Mouse (Mus musculus): ENCODE results near the gene Ldlrad3. TPM values are rescaled to one million over a fixed set of nuclear protein-coding genes. Genes with fewer than 3 reads are reported as not detected.

Ldlrad3 gene
- total RNA-seq, 2 experiments from 2014 or later = 9.6 to 10.6 TPM

GRCm38 (mm10) chr2:101961391-101961790 lies 224.8 kb downstream of the Ldlrad3 start:
- DNase-seq (ENCODE audit: low spot score in 2 of 2) = no peak

GRCm38 (mm10) chr2:101960658-101961057 lies 225.5 kb downstream of the Ldlrad3 start:
- intact Hi-C loops (cut with DNase I) = no loop called here
- peak; percentile 41 for DNase-seq (ENCODE audit: low spot score in 2 of 2)

More at GRCm38 (mm10) chr2:101961391-101961790, 224.8 kb downstream of the Ldlrad3 start:
- intact Hi-C loops (cut with DNase I) = no loop called here

DNA sequence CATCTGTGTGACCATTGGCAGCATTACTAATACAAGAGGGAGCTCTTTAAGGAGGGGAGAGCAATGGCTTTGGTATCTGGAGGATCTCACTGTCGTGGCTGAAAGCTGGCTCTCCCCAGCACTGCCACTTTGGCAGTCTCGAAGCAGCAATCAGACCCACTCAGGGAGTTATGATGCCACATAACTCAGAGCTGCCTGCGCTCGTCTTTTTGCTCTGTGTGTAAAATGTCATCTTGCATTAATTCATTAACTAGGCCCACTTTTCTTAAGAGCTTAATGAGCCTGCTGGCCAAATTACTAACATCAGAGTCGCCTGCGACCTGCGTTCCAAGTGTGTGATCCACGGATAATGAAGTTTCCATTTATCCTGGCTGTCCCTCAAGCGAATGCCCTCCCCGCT lies 230.1 kb downstream of the Ldlrad3 start:
- DNase-seq (ENCODE audit: low spot score in 2 of 2) = no peak
- intact Hi-C loops (cut with DNase I) = no loop called here

DNA sequence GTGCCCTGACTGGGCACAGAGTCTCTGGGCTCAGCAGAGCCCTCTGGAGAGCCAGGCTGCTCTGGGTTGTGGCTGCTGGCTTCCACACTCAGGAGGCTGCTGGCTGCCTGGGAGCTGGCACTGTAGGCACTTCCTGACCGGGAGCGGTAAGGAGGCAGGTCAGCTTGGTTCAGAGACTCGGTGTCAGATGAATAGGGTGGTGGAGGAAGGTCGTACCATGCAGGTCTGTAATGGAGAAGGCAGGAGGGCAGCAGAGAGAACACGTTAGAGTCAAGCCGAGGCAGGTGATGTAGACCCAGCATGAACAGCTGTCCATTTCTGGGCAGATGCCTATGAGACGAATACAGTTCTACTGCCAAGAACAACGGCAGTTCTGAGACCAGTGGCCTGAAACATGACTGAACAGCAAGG lies 233.2 kb downstream of the Ldlrad3 start:
- no peak for DNase-seq (ENCODE audit: low spot score in 2 of 2)
- intact Hi-C loops (cut with DNase I) = no loop called here

DNA sequence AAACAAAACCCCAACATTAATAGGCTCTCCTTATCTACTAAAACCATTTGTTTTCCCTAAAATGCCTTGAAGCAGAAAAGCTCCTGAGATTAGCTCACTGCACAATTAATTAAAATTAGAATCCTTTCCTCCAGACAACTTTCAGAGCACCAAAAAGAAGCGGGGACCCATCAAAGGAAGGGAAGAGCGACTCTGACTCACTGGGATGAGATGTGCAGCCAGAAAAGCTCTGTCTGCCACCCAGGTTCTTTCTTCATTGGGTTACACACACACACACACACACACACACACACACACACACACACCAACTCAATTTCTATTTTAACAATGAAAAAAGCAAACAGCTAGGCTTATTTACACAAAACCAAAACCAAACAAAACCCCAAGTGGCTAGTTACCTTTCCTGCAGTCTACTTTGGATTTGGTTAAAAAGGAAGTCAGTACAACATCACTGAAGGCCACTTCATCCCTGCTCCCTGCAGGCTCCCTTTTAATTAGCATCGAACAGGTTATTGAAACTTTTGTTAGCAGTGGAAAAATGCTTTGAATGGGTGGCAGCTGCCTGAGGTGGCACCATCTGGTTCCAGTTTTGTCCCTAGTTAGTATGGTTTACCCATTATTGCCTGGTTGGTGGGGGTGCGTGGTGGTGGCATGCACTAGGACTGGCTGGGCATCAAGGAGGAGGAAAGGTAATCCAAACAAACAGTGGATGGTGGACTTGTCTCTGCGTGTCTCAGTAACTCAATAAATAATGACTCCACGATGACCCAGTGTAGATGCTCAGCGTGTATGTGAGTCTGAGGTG lies 235.3 kb downstream of the Ldlrad3 start:
- intact Hi-C loops (cut with DNase I) = no loop called here
- DNase-seq (ENCODE audit: low spot score in 2 of 2) = no peak

DNA sequence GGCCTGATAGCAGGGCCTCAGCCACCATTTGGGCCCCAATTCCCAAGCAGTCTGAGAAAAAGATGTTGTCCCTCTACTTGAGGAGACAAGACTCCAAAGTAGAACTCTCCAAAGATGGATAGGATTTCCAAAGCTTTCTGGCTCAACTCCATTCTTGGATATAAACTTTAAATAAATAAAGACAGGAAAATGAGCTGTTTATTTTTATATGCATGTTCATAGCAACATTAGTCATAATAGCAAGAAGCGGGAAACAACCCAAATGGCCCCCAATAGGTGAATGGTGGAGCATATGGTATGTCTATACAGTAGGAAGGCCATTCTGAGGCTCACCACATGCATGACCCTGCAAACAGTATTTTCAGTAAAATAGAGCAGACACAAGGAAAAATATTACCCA lies 251.2 kb downstream of the Ldlrad3 start:
- intact Hi-C loops (cut with DNase I) = no loop called here
- no peak for DNase-seq (ENCODE audit: low spot score in 2 of 2)

DNA sequence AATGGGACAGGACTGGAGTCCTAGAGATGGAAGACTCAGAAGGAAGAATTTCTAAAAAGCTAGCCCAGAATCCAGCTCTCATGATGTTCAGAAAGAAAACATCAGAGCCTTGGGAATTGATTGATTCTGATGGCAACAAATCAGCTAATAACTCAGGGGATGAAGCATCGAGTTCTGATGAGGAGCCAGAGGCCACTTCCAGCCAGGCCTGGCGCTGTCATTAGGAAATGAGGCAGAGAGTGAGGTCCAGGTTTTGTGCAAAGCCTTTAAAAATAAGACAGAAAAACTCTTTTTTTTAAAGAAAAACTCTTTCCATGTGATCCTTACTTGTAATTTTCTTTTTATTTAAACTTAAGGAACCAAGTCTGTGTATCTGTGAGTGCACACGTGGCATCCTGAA lies 252.9 kb downstream of the Ldlrad3 start:
- DNase-seq (ENCODE audit: low spot score in 2 of 2) = no peak
- intact Hi-C loops (cut with DNase I) = no loop called here

DNA sequence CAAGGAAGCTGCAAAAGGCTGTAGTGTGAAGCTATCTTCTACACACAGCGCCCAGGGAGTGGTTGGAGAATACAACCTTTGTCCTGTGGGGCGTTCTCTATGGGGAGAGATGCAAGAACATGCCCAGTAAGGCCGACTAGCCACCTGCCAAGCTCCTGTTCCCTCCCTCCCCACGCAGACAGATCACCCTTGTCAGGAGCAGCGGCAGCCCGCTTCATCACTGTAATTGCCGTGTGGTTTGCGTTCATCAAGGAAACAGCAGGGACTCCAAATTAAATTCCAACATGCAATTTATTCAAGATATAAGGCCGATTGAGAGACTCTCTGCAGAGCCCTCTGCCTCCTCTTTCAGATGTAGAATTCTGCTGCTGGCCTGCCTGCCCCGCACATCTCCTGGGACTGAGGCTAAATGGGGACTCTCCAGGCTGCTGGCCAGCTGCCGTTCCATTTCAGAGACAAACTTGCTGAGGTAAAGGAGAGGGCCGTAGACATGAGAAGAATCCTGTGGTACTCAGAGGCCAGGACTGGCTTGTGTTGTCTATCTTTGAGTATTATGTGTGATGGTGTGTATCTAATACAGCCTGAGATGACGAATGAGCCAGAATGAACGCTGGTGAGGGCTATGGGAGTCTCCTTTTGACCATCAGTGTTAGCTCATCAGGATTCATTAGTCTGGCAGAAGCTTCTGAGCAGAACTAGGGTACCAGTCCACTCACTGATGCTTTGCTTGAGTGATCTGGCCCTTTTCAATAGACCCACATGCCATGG lies 253.8 kb downstream of the Ldlrad3 start:
- DNase-seq (ENCODE audit: low spot score in 2 of 2) = no peak
- intact Hi-C loops (cut with DNase I) = no loop called here

DNA sequence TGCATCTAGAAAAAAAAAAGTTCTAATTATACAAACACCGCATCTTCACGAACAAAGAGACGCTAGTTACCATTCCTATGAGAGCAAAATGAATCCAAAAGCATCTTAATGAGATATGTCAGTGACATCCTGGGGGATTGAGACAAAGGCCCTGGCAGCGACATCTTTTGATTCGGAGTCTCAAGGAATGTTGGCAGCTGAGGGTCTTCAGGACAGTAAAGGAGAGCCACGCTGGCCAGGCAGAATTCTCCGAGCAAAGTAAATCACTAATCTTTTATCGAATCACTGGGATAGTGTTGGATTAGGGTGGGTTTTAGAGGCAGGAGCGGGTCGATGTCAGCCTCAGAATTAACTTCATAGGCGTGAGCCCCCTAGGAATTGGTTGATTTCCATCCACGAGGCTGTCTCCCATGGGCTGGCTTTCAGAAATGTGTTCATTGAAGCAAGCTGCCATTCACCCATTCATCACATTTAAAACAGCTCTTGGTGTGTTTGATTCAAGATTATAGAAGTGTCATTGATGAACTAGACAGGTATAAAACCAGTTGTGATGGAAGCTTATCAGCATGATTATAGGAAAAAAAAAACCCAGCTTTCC lies 260.5 kb downstream of the Ldlrad3 start:
- DNase-seq (ENCODE audit: low spot score in 2 of 2) = no peak
- intact Hi-C loops (cut with DNase I) = no loop called here

DNA sequence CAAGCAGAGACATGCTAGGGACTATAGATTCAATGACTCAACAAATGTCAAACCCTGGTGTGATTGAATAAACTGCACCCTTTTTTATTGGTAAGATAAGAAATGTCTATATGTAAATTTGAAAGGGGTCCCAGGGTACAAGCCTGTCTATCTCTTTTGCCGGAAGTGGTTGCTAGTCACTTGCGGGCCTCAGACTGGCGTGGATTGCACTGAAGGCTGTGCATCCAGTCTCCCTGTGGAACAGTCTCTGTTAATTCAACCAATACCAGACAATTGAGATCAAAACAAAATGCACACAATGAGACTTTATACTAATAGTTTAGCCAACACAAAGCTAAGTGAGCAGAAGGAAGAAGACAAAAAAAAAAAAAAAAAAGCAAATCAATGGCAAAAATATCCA lies 261.0 kb downstream of the Ldlrad3 start:
- intact Hi-C loops (cut with DNase I) = no loop called here
- no peak for DNase-seq (ENCODE audit: low spot score in 2 of 2)

GRCm38 (mm10) chr2:101923181-101923580 lies 263.0 kb downstream of the Ldlrad3 start:
- DNase-seq (ENCODE audit: low spot score in 2 of 2) = no peak
- intact Hi-C loops (cut with DNase I) = loop anchor here (5.0 kb wide), 1 partner anchor 79 kb away; no protein-coding TSS in a partner anchor

DNA sequence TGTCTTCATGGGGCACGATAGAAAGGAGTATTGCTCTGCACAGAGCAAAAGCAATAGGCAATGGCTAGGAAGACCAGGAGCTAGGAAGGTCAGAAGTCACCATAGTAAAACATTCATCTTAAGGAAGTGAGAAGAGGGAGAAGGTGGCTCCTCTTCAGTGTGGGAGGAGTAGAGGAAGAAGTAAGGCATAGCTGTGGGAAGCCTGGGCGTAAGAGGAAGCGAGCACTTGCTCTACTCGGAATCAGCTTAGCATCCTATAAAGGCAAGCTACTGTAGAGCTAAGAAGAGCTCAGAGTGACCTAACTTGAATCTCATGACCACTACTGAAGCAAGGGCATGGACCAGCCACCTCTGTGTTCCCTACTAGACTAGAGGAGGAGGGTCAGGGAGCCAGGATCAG lies 263.9 kb downstream of the Ldlrad3 start:
- intact Hi-C loops (cut with DNase I) = loop anchor here (5.0 kb wide), 1 partner anchor 80 kb away; no protein-coding TSS in a partner anchor
- no peak for DNase-seq (ENCODE audit: low spot score in 2 of 2)

DNA sequence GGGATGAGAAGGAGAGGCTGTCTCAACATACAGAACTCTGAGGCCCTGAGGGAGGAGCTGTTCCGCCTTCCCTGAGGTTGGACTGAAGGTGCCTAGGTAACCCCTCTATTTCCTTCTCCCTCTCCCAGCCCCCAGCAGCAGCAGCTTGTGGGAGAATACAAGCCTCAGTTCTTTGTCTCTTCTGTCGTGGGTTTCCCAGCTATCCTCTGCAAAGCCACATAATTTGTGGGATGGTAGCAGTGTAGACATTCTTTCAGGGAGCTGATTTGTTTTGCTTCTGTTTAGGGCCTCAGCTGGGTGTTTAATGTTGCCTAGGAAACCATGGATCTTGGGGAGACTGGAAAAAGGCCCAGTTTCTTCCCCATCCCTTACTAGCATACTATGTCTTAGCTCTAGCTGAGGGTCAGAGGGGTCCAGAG lies 266.0 kb downstream of the Ldlrad3 start:
- intact Hi-C loops (cut with DNase I) = loop anchor here (5.0 kb wide), 1 partner anchor 82 kb away; no protein-coding TSS in a partner anchor
- no peak for DNase-seq (ENCODE audit: low spot score in 2 of 2)

DNA sequence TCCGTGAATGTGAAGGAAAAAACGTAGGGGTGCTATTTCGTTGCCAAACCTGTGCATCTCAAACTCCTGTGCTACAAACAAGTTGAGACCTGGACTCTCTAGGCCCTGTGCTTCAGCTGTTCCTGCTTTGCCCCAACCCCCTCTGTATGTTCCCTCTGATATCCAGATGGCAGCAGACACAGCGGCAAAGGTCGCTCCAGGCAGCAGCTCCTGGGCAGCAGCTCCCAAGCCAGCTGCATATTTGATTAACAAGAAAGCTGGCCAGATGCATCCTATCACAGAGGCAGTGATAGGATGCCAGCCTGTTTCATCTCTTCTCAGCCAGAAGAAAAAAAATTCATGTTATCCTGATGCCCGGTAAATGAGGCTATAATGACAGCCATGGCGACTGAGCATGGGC lies 267.7 kb downstream of the Ldlrad3 start:
- intact Hi-C loops (cut with DNase I) = no loop called here
- DNase-seq (ENCODE audit: low spot score in 2 of 2) = no peak

GRCm38 (mm10) chr2:101909326-101910080 lies 276.7 kb downstream of the Ldlrad3 start:
- no peak for DNase-seq (ENCODE audit: low spot score in 2 of 2)
- intact Hi-C loops (cut with DNase I) = loop anchor here (5.0 kb wide), 4 partner anchors 93 to 543 kb away; partner anchors contain the start of gene Fjx1

DNA sequence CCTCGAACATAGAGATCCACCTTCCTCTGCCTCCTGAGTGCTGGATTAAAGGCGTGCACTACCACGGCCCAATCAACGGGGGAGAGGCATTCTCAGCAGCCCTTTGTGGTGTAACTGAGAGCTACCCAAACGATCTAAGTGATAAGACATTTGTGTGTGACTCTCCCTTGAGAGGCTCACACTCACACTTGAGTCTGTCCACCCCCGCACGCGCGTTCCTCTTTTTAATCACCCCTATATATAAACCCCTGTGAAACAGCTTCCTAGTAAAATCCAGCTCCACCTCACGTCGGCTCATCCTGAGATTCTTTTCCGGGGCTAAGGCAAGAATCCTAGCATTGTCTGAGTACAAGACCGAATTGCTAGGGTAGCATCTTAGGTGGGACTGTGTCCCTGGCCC lies 277.4 kb downstream of the Ldlrad3 start:
- DNase-seq (ENCODE audit: low spot score in 2 of 2) = peak; percentile 46 to 50
- intact Hi-C loops (cut with DNase I) = loop anchor here (5.0 kb wide), 4 partner anchors 94 to 544 kb away; partner anchors contain the start of gene Fjx1

DNA sequence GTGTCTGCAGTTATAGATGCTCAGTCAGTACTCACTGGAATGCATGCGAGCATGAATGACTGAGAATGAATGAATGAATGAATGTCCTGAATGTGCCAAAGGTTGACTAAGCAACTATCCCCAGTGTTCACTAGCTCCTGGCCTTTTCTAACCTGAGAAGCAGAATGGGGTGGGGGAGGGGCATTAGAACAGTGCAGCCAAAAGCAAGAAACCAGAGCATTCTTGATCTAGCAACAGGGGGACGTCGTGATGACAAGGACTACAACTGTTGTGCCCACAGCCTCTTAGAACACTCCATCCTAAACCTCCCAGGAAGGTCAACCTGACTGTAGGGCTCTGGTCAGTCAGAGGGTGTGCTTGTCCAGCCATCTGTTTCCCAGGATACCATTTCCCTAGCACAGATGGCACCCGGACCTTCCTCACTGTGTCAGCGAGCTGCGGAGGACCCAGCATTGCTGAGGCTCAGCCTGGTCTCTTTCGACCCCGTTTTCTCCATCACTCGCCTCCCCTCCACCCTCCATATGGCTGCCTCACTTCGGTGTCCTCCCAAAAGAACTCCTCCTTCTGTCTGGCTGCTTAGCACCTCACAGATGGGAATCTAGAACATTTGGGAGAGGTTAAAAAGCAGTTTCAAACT lies 278.7 kb downstream of the Ldlrad3 start:
- peak in 1 of 2 experiments; percentile 40 for DNase-seq (ENCODE audit: low spot score in 2 of 2)
- intact Hi-C loops (cut with DNase I) = loop anchor here (5.0 kb wide), 4 partner anchors 95 to 545 kb away; partner anchors contain the start of gene Fjx1

DNA sequence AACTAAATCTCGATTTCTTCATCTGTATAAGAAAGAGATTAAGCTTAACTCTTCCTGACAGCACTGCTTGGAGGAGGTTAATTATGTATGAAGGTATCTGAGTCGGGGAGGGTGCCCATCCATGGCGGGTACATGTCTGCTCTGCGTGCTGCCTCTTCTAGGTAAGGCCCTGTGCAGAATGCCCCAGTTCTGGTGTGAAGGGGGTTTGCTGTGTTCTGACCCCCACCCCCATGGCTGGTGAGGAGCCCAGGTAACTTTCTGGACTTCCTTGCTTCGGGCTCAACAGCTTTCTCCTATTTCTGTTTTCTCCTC lies 279.9 kb downstream of the Ldlrad3 start:
- intact Hi-C loops (cut with DNase I) = loop anchor here (5.0 kb wide), 4 partner anchors 96 to 546 kb away; partner anchors contain the start of gene Fjx1
- no peak for DNase-seq (ENCODE audit: low spot score in 2 of 2)

All from left cerebral cortex, postnatal 14 days (tissue).